Mouse (Mus musculus) spleen, adult 12 weeks (tissue): ENCODE data around the gene Aagab.

ENCODE experiments used
- DNase-seq: peaks from one replicate; pipeline ENCODE4 v3.0.0; 2022; ENCODE audit warnings: low spot score

The Aagab gene

GRCm38 (mm10) chr9:63602043-63602939 is at the start of gene Aagab, which contains the start of gene Iqch:
Gene Aagab (plus strand): TSS chr9:63602660.
Gene Iqch (minus strand): TSS chr9:63602493.
- DNase-seq: peak; percentile 99

- no peak for DNase-seq
These were observed 48.8 kb upstream of the Aagab start for GRCm38 (mm10) chr9:63553628-63554027.

GRCm38 (mm10) chr9:63555460-63555990 is 46.9 kb upstream of the Aagab start:
- DNase-seq: no peak

- DNase-seq: no peak
These were observed 46.1 kb upstream of the Aagab start for GRCm38 (mm10) chr9:63556316-63556715.

GRCm38 (mm10) chr9:63556933-63557332 is 45.5 kb upstream of the Aagab start:
- no peak for DNase-seq

GRCm38 (mm10) chr9:63561931-63562330 is 40.5 kb upstream of the Aagab start:
- no peak for DNase-seq

GRCm38 (mm10) chr9:63563436-63563835 is 39.0 kb upstream of the Aagab start:
- no peak for DNase-seq

- no peak for DNase-seq
These were observed 34.1 kb upstream of the Aagab start for GRCm38 (mm10) chr9:63568314-63568713.

GRCm38 (mm10) chr9:63568808-63569207 is 33.7 kb upstream of the Aagab start:
- DNase-seq: no peak

GRCm38 (mm10) chr9:63571895-63572294 is 30.6 kb upstream of the Aagab start:
- no peak for DNase-seq

GRCm38 (mm10) chr9:63572874-63573273 is 29.6 kb upstream of the Aagab start:
- DNase-seq: no peak

GRCm38 (mm10) chr9:63577469-63577868 is 25.0 kb upstream of the Aagab start:
- no peak for DNase-seq

- DNase-seq: no peak
These were observed 22.8 kb upstream of the Aagab start for GRCm38 (mm10) chr9:63579644-63580043.

GRCm38 (mm10) chr9:63580046-63580445 is 22.4 kb upstream of the Aagab start:
- DNase-seq: no peak

GRCm38 (mm10) chr9:63581778-63582177 is 20.7 kb upstream of the Aagab start:
- no peak for DNase-seq

GRCm38 (mm10) chr9:63585251-63585650 is 17.2 kb upstream of the Aagab start:
- DNase-seq: no peak

GRCm38 (mm10) chr9:63589209-63589608 is 13.3 kb upstream of the Aagab start:
- no peak for DNase-seq

GRCm38 (mm10) chr9:63590592-63590991 is 11.9 kb upstream of the Aagab start:
- no peak for DNase-seq

GRCm38 (mm10) chr9:63591661-63592256 is 10.7 kb upstream of the Aagab start:
- DNase-seq: no peak

- DNase-seq: no peak
These were observed 7.4 kb upstream of the Aagab start for GRCm38 (mm10) chr9:63595032-63595431.

- no peak for DNase-seq
These were observed 6.8 kb upstream of the Aagab start for GRCm38 (mm10) chr9:63595652-63596051.

- no peak for DNase-seq
These were observed 5.8 kb upstream of the Aagab start for GRCm38 (mm10) chr9:63596660-63597059.

GRCm38 (mm10) chr9:63603849-63604248 is 1.4 kb downstream of the Aagab start:
- peak; percentile 23 for DNase-seq
